Mouse (Mus musculus) olfactory bulb, adult 2 months (tissue): ENCODE measurements around the gene Tjap1.

ENCODE experiments used
- CTCF ChIP-seq: fragments of 200-500 bp; IDR thresholded peaks from 2 replicates; pipeline ENCODE4 v1.5.1; 2012; ENCODE audit warnings: low read depth, mild to moderate bottlenecking, low read length, moderate library complexity; ENCODE audit not compliant: insufficient read depth
- POLR2A ChIP-seq: fragments of 200-500 bp; IDR thresholded peaks from 2 replicates; pipeline ENCODE4 v1.6.1; 2012; ENCODE audit warnings: mild to moderate bottlenecking, low read depth, low read length, moderate library complexity; ENCODE audit not compliant: insufficient read depth

- TF ChIP-seq CTCF: no peak
- TF ChIP-seq POLR2A: no peak
Observed at GRCm38 (mm10) chr17:46283140-46283539, 314 bp upstream of the Tjap1 start.
